Mouse (Mus musculus) urinary bladder, postnatal 4 days (tissue): ENCODE measurements around the gene Ptpa.
"Not testable (repeated sequence)": the region's sequence is repeated elsewhere in the genome, so short reads cannot be mapped to it uniquely, and the experiment has no call there.

ENCODE experiments used
- DNase-seq, 2 experiments: peaks; one replicate each; pipeline ENCODE4 v3.0.0; 2021 to 2022; ENCODE audit warnings: low spot score in 2 of 2

Gene Ptpa

DNA sequence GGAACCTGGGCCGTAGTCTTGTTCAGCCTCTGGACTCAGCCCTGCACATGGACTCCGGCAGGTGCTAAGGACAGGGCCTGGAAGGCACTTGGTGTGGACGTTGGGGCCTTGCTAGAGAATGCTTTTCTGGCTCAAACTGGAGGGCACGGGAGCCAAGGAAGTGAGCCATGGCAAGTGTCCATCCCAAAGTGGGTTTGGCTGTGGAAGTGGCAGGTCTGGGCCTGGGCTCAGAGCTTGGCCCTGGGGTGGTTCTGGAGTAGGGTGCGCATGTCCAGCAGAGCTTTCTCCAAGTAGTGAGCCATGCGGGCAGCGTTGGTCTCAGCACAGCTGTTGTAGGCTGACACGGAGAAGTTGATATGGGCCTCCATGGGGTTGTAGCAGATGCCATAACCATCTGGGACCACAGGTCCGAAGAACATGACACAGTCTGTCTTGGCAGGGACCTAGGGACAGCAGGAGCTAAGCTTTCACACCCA, 13.4 kb upstream of the Ptpa start:
- no peak for DNase-seq

DNA sequence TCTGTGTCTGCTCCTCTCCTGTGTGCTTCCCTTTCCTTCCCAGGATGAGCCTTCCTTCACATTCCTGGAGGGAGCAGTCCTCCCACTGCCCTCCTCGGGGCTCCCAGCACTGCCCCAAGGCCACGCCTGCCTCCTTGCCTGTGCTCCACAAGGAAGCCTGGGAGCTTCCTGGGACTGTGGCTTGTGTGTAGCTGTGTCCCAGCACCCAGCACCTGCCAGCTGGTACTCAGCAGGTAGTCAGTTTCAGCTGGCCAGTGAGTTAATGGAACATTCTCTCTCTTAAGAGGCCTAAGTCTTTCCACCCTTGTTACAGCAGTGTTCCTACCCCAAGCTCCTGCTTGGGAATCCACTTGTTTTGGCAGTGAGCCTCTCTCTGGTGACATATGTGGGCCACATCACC, 13.0 kb upstream of the Ptpa start:
- no peak for DNase-seq

DNA sequence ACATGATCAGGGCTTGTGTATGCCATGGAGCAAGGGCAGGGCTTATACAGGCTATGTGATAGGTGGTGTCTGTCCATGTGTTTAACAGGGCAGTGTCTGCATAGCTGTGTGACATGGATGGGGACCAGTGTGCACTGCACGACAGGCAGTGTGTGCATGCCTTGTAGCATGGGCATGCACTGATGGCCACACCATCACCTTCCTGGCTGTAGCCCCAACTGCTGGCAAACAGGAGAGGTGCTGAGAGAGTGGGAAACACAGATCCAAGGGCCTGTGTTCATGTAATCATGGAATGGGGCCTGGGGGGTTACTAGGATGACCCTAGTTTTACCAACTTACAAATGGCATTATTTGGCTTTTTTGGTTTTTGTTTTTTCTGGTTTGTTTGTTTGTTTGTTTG, 12.0 kb upstream of the Ptpa start:
- no peak for DNase-seq

DNA sequence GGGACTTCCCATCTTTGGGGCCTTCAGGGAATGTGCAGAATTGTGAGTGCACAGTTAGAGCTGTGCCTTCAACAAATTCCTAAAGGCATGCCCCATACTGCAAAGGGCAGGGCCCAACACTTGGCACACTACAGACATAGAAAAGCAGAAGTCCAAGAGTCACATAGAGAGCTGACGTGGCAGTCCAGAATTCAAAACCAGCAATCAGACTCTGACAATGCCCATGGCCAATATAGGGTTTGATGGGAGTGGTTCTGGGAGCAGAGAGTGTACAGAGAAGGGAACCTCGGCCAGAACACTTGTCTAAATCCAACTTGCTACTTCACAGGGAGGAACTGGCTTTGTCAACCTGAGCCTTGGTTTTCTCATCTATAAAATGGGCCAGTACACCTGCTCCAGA, 8.6 kb upstream of the Ptpa start:
- no peak for DNase-seq

DNA sequence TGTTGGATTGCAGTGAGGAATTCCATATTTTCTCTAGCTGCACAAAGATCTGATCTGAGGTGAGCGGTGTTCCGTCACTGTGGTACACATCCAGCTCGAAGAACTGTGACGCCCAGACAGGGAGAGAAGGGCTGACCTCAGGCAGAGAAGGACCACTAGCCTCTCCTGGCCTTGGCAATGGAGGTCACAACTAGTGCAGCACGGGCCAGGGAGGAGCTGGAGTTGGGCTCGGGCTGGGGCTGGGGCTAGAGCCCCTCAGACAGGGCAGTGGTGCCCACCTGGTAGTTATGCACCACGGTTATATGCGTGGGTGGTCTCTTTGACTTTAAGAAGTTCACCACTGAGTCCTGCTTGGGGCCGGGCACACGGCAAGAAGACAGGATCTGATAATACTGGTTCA, 8.1 kb upstream of the Ptpa start:
- no peak for DNase-seq

DNA sequence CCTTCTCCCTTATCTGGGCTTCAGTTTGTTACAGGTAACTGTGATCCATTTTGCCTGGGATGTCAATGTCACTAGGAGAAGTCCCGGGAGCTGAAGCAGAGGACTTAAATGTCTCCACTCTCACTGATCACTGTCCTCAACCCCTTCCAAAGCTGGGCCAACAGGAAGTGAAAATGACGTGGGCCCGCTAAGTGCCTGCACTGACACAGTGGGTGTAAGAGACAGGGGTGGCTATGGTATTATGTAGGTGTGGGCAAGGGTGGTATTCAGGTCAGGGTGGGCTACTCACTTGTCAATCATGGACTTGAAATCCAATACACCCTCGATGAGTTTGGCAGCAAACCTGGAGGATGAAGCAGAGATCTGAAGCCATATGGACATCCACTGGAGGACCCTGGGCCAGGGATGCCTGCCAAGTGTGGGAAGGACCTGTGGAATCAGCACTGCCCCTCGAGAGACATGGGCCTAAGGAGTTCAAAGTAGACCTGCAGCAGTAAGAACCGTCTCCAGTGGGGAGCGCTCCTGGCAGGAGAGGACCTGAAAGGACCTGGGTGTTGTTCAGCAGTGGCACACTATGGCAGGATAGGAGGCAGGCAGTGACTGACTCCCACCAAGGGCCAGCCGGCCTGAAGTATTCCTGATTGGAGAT, 7.3 kb upstream of the Ptpa start:
- DNase-seq = no peak

DNA sequence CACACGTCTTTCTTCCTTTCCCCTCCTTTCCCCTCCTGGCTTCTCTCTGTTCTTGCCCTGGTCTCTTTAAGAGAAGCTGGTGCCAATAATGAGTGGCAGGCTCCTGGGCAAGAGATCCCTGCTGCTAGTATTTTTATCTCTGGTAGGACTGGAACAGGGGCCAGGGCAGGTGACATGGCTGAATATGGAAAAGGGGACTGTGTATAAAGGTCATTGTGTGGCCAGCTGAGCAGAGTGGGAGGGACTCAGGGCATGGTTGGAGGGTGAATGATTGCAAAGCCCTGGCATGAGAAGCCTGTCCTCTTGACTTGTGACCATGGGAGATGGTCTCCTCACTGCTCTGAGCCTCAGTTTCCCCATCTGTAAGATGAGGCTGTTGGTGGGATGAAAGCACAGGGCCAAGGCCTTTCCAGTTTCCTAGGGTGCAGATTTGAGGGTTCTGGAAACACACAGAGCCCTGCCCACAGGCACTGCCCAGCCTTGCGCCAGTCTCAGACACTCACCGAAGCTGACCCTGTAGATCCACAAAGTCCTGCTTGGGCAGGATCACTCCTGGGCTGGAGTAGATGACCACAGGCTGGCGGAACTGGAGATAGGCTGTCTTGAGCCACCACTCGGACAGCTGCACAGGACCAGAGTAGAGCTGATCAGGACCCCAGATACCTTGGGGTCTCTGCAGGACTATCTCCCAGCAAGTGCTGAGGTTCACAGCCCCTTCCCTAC, 6.2 kb upstream of the Ptpa start:
- DNase-seq = no peak

DNA sequence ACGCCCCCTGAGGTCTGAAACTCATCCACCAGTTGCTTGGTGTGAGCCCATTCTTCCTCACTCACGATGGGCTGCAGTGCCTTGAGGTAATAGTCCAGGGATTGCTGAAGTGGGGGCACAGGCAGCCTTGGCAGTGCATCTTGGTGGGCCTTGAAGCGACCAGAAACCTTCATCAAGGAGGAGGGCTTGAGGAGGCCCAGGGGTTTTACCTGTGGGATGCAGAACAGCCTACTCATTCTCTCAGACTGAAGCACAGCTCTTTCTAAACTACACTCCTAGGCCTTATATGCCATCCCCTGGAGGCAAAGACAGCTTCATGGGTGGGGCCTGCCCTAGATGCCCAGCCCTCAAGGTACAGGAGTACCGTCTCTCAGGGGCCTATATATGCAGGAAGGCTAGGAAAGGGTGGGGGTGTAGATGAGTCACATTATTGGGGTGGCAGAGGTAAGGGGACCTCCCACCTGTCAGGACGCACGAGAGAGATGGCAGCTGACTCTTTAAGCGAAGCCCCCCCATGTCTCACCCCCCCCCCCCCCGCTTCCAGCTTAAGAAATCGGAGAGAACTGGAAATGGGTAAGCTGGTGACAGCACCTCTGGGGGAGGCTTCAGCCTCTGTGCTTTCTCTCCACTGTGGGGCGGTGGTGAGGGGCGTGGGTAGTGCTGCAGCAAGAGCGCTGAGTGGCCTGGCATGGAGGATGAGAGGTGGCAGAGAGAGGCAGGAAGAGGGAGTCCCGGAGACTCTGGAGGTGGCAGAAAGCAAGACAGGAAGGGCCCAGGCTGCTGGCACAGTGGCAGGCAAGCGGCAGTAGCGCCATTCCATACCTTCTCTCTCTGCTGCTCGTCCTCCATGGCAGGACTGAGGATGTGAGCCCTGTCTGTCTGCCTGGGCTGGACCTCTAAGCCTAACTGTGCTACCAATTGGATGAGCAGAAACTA, 2.5 kb upstream of the Ptpa start:
- no peak for DNase-seq

DNA sequence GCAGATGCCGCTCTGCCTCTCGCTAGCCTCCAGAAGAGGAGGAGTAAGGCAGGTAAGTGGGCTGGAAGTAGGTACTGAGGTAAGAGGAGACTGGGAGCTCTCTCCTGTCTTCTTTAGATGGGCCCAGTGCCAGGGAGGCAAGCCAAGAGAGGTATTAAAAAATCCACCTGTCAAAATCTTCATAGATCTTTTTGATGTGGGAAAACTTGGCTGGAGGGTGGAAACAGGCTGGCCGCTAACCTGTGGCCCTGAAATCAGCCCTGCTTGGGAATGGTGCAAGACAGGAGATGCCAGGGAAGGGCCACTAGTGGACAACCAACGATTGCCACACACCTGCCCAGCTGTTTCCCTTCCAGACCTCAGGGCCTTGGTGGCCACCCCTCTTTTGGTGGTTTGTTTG, 1.7 kb upstream of the Ptpa start:
- DNase-seq = no peak

DNA sequence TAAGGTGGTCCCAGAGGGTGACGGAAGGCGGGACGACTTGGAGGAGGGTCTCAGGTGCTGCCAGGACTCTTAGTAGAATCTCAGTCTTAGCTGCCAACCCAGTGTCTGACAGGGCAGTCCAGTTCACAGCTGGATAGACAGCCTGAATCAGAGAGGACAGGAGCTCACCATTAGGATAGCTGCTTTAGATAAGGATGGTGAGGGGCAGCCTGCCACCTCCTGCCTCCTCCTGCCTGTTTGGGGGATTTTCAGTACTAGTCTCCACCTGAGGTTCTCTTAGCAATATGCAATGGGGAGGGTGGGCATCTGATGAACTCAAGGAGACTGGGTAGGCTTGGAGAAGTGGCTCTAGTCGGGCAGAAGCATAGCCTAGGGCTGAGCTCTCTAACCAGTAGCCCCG, 1.2 kb upstream of the Ptpa start:
- DNase-seq = no peak

DNA sequence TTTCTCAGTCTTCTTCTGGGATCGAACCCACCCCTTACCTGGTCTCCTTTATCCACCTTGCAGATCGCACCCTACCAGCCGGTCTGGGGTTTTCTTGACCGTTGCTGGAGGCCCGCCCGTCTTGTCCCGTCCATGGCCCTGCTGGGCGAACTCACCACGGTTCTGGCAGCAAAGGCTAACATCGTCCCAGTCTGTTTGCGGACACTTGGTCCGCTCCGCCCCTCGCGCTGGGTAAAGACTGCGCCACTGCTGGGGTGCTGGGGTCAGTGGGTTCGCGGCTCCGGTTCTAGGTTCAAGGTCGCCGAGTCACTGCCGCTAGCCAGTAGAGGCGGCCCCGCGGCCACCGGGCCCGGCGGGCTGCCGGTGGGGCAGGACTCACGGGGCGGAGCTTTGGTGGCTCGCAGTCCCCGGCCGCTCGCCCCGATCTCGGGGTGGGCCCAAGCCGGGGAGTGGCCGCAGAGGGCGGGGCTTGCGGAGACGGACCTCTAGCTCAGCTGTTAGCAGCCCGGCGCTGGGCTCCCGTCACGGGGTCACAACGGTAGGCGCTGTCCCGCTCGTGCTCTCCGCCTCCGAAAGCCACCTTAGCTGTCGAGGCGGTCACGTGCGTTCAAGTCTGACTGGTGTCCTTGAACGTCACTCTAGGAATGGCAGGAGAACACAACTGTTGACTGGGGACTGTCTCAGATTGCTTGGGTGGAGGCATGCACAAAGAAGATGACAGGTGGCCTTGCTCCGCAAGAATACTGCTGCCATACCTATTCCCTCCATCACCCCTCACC, 493 bp upstream of the Ptpa start, which contains the start of gene Crat:
Gene Crat, minus strand, starts transcription at position 657 of the 779 bp plus-strand sequence.
- DNase-seq = peak; percentile 91 to 93

DNA sequence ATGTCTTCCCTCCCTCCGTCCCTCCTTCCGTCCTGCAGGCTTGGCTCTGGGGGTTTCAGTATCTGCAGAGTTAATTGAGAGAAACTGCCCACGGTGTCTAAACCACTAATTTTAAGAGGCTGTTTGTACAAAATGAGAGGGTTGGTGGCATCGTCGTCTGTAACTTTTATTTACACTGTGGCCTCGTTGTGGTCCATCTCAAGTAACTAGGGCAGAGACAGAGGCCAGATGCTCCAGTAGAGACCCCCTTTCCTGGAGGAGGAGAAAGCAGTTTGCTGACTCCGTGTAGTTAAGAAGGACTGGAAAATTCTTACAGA, 768 bp downstream of the Ptpa start:
- no peak for DNase-seq

DNA sequence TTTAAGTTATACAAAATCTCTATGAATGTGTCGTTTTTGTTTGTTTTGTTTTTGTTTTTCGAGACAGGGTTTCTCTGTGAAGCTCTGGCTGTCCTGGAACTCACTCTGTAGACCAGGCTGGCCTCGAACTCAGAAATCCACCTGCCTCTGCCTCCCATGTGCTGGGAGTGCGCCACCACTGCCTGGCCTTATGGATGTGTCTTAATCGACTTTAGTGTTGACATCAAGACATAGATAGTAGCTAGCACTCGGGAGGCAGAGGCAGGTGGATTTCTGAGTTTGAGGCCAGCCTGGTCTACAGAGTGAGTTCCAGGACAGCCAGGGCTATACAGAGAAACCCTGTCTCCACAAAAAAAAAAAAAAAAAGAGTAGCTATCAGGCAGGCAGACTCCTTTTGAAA, 1.3 kb downstream of the Ptpa start:
- DNase-seq = not testable (repeated sequence)

DNA sequence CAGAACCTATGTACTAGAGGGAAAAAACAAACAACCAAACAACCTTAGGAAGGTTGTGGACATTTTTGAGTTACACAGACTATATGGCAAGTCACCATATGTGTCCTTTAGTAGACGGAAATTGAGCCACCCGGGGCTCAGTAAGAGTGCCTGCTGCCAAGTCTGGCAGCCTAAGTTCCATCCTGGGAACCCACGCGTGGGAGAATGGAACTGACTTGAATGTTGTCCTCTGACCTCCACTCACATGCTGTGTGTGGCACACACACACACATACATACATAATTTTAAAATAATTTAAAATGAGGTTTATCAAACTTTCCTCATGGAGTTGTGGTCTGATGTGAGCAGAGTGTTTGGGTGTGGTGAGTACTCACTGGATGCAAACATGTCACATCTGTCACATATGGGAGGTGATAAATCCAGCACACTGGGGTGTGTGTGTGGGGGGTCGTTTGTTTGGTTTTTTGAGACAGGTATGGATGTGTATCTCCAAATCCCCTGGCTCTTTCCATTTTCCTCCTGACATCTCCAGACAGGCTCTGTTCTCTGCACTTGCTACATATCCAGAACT, 1.8 kb downstream of the Ptpa start:
- DNase-seq = no peak

DNA sequence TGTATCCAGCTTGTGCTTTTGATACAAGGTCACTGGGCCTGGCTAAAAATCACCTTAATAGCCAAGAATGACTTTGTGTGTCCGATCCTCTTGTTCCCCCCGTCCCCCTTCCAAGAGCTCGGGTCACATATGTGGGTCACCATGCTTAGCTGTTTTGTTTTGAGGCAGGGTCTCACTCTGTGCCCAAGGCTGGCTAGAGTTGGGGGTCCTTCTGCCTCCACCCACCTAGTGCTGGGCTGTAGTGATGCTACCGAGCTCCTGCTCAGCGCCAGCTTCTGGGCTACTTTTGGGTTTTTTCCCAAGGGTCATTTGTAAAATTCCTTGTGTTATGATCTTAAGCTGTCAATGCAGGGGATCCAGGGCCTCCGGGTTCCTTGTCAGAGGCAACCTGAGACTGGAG, 2.4 kb downstream of the Ptpa start:
- DNase-seq = no peak

DNA sequence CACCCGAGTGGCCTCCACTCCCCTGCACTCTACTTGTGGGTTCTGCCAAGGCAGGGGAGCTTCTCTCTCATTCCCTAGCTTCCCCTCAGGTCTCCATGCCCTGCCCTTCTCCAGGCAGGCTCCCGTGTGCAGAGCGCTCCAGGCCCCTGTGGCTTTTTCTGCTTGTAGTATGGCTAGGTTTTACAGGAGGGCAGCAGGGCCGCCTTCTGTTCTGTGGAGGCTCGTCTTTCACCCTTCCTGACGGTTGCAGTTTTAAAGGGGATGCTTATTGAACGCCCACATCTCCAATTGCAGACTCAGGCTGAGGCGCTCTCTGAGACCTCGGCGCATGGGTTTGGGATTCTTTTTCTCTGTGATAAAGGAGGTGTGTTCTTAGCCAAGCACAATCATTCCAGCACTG, 3.3 kb downstream of the Ptpa start:
- DNase-seq = no peak

DNA sequence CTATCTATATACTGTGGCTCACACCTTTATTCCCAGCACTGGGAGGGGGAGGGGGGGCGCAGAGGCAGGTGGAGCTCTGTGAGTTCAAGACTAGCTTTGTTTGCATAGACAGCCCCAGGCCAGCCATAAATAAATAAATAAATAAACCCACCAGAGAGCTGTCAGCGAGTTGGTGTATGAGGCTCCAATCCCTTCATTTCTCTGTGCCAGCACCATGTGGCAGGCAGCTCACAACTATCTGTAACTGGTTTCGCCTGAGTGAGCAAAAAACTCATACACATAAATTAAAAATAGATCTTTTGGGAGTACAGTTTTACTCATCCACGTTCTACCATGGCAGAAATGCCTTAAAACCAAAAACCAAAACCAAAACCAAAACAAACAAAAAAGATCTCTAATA, 5.6 kb downstream of the Ptpa start:
- no peak for DNase-seq

DNA sequence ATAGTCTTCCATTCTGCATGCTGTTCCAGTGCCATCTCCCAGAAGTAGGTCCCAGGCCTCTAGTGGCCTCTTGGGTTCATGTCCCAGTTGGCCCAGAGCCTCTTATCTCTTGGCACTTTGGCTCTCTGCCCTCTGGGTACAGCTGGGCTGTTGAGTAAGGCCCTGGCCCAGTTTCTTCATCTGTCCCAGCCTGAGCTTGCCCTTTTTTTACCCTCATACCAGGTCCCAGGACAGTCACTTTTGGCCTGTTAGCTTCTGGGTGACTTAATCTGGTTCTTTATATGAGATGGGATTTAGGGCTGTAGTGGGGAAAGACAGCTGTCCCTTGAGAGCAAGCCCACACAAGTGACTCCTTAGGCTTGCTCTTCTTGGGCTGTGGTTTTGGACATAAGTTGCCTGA, 13.3 kb downstream of the Ptpa start:
- DNase-seq = no peak

DNA sequence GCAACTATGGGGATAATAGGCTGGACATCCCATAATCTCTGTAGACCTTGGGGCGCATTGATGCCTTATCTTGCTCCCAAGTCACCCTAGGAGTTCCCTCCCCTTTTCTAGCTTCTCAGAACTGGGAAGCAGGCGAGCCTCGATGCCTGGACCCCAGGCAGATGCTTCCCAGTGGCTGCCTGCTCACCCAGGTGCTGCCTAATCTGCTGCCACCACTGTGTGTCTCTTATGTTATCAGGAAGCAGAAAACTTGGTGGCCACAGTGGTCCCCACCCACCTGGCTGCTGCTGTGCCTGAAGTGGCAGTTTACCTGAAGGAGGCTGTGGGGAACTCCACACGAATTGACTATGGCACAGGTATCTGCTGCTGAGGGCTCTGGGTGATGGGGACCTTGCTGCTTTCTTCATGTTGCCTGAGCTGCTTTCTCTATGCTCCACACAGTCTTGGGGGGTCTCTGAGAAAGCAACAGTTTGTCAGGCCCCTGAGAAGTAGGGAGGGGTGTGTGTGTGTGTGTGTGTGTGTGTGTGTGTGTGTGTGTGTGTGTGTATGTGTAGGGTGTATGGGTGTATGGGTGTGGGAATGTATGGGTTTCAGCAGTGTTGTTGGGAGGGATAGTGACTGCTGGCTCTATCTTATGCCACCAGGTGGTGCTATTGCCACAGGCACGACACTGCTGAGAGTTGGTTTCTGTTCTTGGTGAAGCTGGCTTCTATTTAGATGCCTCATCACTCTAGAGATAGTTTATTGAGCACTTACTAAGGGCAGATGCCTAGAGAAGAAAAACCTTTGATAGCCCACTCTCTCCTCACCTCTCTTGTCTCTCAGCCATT, 19.7 kb downstream of the Ptpa start:
- DNase-seq = peak in 1 of 2 experiments; percentile 56

DNA sequence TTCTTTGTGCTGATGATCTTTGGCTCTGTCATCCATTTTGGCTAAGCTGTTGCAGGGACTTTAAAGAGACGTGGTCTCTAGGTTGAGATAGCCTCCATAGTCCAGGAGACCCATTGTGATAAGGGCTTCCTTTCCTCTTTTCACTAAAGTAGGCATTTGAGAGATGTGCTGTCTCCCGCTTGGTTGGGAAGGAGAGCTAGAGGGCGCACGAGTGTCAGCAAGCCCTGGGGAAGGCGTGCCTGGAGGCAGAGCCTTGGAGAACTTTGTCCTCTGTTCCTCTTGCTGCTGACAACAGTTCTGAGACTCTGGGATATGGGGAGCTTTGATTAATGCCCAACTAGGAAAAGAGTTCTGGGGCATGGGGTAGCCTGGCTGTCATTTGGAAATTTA, 20.3 kb downstream of the Ptpa start:
- DNase-seq = no peak

DNA sequence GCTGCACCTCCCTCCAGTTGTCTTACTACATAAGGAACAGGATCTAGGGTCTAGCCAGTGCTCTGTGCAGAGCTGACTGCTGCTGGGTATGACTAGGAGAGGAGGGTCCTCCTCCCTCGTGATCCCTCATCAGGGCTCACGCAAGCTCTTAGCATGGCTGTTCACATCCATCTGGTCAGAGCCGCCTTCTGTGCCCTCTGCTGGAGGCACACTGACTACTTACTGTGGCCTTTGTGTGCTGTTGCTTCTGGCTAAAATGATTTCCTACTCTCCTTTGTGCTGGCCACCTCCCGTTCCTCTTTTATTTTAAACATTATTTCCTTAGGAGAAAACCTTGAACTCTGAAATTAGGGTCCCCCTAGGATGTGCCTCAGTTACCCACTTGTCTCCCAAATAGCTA, 21.0 kb downstream of the Ptpa start:
- no peak for DNase-seq
